Mouse (Mus musculus) brain, embryonic 14.5 days (tissue): ENCODE data around the gene Dis3l.

Experiments
- CTCF ChIP-seq: fragments of 200-500 bp; IDR thresholded peaks from 2 replicates; pipeline ENCODE4 v1.5.1; 2012; ENCODE audit warnings: inconsistent platforms, mild to moderate bottlenecking, moderate library complexity, borderline replicate concordance; ENCODE audit not compliant: insufficient read depth, insufficient read length; ENCODE audit errors: extremely low read depth
- POLR2A ChIP-seq: fragments of 200-500 bp; IDR thresholded peaks from 2 replicates; pipeline ENCODE4 v1.6.1; 2012; ENCODE audit warnings: mild to moderate bottlenecking, inconsistent platforms, borderline replicate concordance; ENCODE audit not compliant: poor library complexity, insufficient read depth, insufficient read length, severe bottlenecking; ENCODE audit errors: extremely low read depth

GRCm38 (mm10) chr9:64385511-64386465, 44.7 kb upstream of the Dis3l start, which contains the start of gene Megf11:
- TF ChIP-seq CTCF (no peak), POLR2A (no peak)
